Mouse (Mus musculus): ENCODE data around the gene Nme7. TPM values are rescaled to one million over a fixed set of nuclear protein-coding genes. Genes with fewer than 3 reads are reported as not detected.
A peak's percentile ranks its signal among the peaks of the same experiment; 100 is the strongest.

Gene Nme7
- polyA plus RNA-seq, 1 experiment from 2014 or later, result 14.9 TPM

GRCm38 (mm10) chr1:164315266-164315665 lies 11.3 kb downstream of the Nme7 start:
- no peak overlapping the region for H3K4me3 ChIP-seq (ENCODE audit: low read depth, low read length)
- H3K36me3 ChIP-seq (ENCODE audit: control insufficient read depth, insufficient read depth, low read length), result 0 out of 2 replicates have a peak, but pooled peaks cover 3% of the 10 kb centered on the region
- ATAC-seq (ENCODE audit: low FRiP score, low TSS enrichment), result no peak
- H3K27me3 ChIP-seq (ENCODE audit: control insufficient read depth, insufficient read depth, low read length), result no peaks in the 10 kb centered on the region
- 79% methylated on average over 8 of the region's 8 CpGs for WGBS
- H3K9me3 ChIP-seq (ENCODE audit: control insufficient read depth, low read length), result no peaks in the 10 kb centered on the region
- no peak overlapping the region for H3K27ac ChIP-seq (replicated peaks)
- TF ChIP-seq EP300 (optimal IDR thresholded peaks at IDR 0.05), result no peak
- TF ChIP-seq CTCF (IDR thresholded peaks at IDR 0.05; ENCODE audit: low read depth), result peak; percentile 78
- H3K9ac ChIP-seq (ENCODE audit: low read length), result no peak overlapping the region
- no peak overlapping the region for H3K4me2 ChIP-seq (replicated peaks; ENCODE audit: low read depth)
- DNase-seq (ENCODE audit: low spot score), result peak; percentile 56
- peaks cover 3% of the 10 kb centered on the region; the same call in 1 of the 2 replicates for H3K4me1 ChIP-seq (replicated peaks; ENCODE audit: control insufficient read depth, insufficient read depth)

GRCm38 (mm10) chr1:164316697-164317096 lies 12.8 kb downstream of the Nme7 start:
- DNase-seq (ENCODE audit: low spot score) (peak; percentile 85), ATAC-seq (ENCODE audit: low FRiP score, low TSS enrichment) (no peak)
- Histone ChIP-seq H3K9me3 (ENCODE audit: control insufficient read depth, low read length) (no peaks in the 10 kb centered on the region), H3K4me1 (replicated peaks; ENCODE audit: control insufficient read depth, insufficient read depth) (peaks cover 3% of the 10 kb centered on the region; the same call in 1 of the 2 replicates), H3K9ac (ENCODE audit: low read length) (no peak overlapping the region), H3K27ac (replicated peaks) (no peak overlapping the region), H3K4me3 (ENCODE audit: low read depth, low read length) (no peak overlapping the region), H3K27me3 (ENCODE audit: control insufficient read depth, insufficient read depth, low read length) (no peaks in the 10 kb centered on the region), H3K4me2 (replicated peaks; ENCODE audit: low read depth) (no peak overlapping the region), H3K36me3 (ENCODE audit: control insufficient read depth, insufficient read depth, low read length) (0 out of 2 replicates have a peak, but pooled peaks cover 3% of the 10 kb centered on the region)
- TF ChIP-seq EP300 (optimal IDR thresholded peaks at IDR 0.05) (no peak), CTCF (IDR thresholded peaks at IDR 0.05; ENCODE audit: low read depth) (peak; percentile 99)
- 26% methylated on average over 3 of the region's 3 CpGs for WGBS

- DNase-seq (ENCODE audit: low spot score), result no peak
- Histone ChIP-seq H3K4me3 (ENCODE audit: low read depth, low read length) (no peak overlapping the region), H3K27ac (replicated peaks) (no peak overlapping the region), H3K4me2 (replicated peaks; ENCODE audit: low read depth) (no peak overlapping the region), H3K36me3 (ENCODE audit: control insufficient read depth, insufficient read depth, low read length) (0 out of 2 replicates have a peak, but pooled peaks cover 3% of the 10 kb centered on the region), H3K9ac (ENCODE audit: low read length) (no peak overlapping the region), H3K4me1 (replicated peaks; ENCODE audit: control insufficient read depth, insufficient read depth) (peaks cover 3% of the 10 kb centered on the region; the same call in 1 of the 2 replicates), H3K9me3 (ENCODE audit: control insufficient read depth, low read length) (no peaks in the 10 kb centered on the region), H3K27me3 (ENCODE audit: control insufficient read depth, insufficient read depth, low read length) (no peaks in the 10 kb centered on the region)
- TF ChIP-seq CTCF (IDR thresholded peaks at IDR 0.05; ENCODE audit: low read depth) (no peak), EP300 (optimal IDR thresholded peaks at IDR 0.05) (no peak)
- no peak for ATAC-seq (ENCODE audit: low FRiP score, low TSS enrichment)
- WGBS, result 63% methylated on average over 9 of the region's 9 CpGs
These were observed 13.3 kb downstream of the Nme7 start for GRCm38 (mm10) chr1:164317261-164317660.

GRCm38 (mm10) chr1:164318474-164318873 lies 14.6 kb downstream of the Nme7 start:
- H3K4me1 ChIP-seq (replicated peaks; ENCODE audit: control insufficient read depth, insufficient read depth), result peaks cover 3% of the 10 kb centered on the region; the same call in 1 of the 2 replicates
- no peak for DNase-seq (ENCODE audit: low spot score)
- no peak overlapping the region for H3K27ac ChIP-seq (replicated peaks)
- TF ChIP-seq CTCF (IDR thresholded peaks at IDR 0.05; ENCODE audit: low read depth) (no peak), EP300 (optimal IDR thresholded peaks at IDR 0.05) (no peak)
- no peak overlapping the region for H3K4me3 ChIP-seq (ENCODE audit: low read depth, low read length)
- 86% methylated on average over 5 of the region's 5 CpGs for WGBS
- no peak overlapping the region for H3K4me2 ChIP-seq (replicated peaks; ENCODE audit: low read depth)
- no peaks in the 10 kb centered on the region for H3K27me3 ChIP-seq (ENCODE audit: control insufficient read depth, insufficient read depth, low read length)
- no peak for ATAC-seq (ENCODE audit: low FRiP score, low TSS enrichment)
- no peak overlapping the region for H3K9ac ChIP-seq (ENCODE audit: low read length)
- H3K36me3 ChIP-seq (ENCODE audit: control insufficient read depth, insufficient read depth, low read length), result no peaks in the 10 kb centered on the region
- no peaks in the 10 kb centered on the region for H3K9me3 ChIP-seq (ENCODE audit: control insufficient read depth, low read length)

GRCm38 (mm10) chr1:164319542-164320140 lies 15.7 kb downstream of the Nme7 start:
- ATAC-seq (ENCODE audit: low FRiP score, low TSS enrichment), result no peak
- no peaks in the 10 kb centered on the region for H3K27me3 ChIP-seq (ENCODE audit: control insufficient read depth, insufficient read depth, low read length)
- no peak overlapping the region; the same call in 1 of the 2 replicates for H3K27ac ChIP-seq (replicated peaks)
- peaks cover 3% of the 10 kb centered on the region; the same call in 1 of the 2 replicates for H3K4me1 ChIP-seq (replicated peaks; ENCODE audit: control insufficient read depth, insufficient read depth)
- TF ChIP-seq EP300 (optimal IDR thresholded peaks at IDR 0.05) (no peak), CTCF (IDR thresholded peaks at IDR 0.05; ENCODE audit: low read depth) (no peak)
- no peaks in the 10 kb centered on the region for H3K36me3 ChIP-seq (ENCODE audit: control insufficient read depth, insufficient read depth, low read length)
- no peak overlapping the region for H3K4me3 ChIP-seq (ENCODE audit: low read depth, low read length)
- H3K4me2 ChIP-seq (replicated peaks; ENCODE audit: low read depth), result no peak overlapping the region
- no peak overlapping the region for H3K9ac ChIP-seq (ENCODE audit: low read length)
- no peak for DNase-seq (ENCODE audit: low spot score)
- 46% methylated on average over 14 of the region's 14 CpGs for WGBS
- H3K9me3 ChIP-seq (ENCODE audit: control insufficient read depth, low read length), result no peaks in the 10 kb centered on the region

GRCm38 (mm10) chr1:164320731-164321130 lies 16.8 kb downstream of the Nme7 start:
- no peak overlapping the region for H3K9ac ChIP-seq (ENCODE audit: low read length)
- H3K27me3 ChIP-seq (ENCODE audit: control insufficient read depth, insufficient read depth, low read length), result no peaks in the 10 kb centered on the region
- ATAC-seq (ENCODE audit: low FRiP score, low TSS enrichment) (no peak), DNase-seq (ENCODE audit: low spot score) (no peak)
- H3K4me1 ChIP-seq (replicated peaks; ENCODE audit: control insufficient read depth, insufficient read depth), result peaks cover 3% of the 10 kb centered on the region; the same call in 1 of the 2 replicates
- WGBS, result 53% methylated on average over 5 of the region's 5 CpGs
- no peaks in the 10 kb centered on the region for H3K9me3 ChIP-seq (ENCODE audit: control insufficient read depth, low read length)
- H3K4me3 ChIP-seq (ENCODE audit: low read depth, low read length), result no peak overlapping the region
- H3K27ac ChIP-seq (replicated peaks), result peak overlapping the region; percentile 65; the same call in 1 of the 2 replicates
- no peaks in the 10 kb centered on the region for H3K36me3 ChIP-seq (ENCODE audit: control insufficient read depth, insufficient read depth, low read length)
- TF ChIP-seq CTCF (IDR thresholded peaks at IDR 0.05; ENCODE audit: low read depth) (no peak), EP300 (optimal IDR thresholded peaks at IDR 0.05) (no peak)
- H3K4me2 ChIP-seq (replicated peaks; ENCODE audit: low read depth), result no peak overlapping the region
